Mouse (Mus musculus): ENCODE data around the gene Prodh2. TPM values are rescaled to one million over a fixed set of nuclear protein-coding genes. Genes with fewer than 3 reads are reported as not detected.

The Prodh2 gene
- polyA plus RNA-seq, 1 experiment from 2014 or later: not detected

DNA sequence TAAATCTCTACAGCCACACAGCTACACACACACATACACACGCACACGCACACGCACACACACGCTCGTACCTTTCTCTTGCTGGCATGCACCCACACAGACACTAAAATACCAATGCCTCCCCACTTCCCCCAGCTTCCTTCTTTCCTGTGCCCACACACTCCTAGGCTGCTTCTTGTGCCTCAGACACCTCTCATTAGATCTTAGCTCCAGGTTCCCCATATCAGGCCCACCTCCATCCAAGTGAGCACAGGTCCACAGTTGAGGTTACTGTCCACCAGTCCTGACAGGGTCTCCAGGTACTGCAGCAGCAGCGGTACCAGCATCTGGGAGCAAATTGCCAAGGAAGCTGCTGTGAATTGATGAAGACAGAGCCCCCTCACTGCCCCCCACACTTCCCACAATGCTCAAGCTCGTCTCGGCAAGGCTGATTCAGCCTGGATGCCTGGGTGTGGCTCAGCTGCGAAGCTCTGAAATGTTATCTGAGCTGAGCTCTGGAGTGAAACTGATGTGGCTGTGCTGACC is 37.9 kb downstream of the Prodh2 start:
- Histone ChIP-seq H3K4me2 (replicated peaks) (no peak overlapping the region), H3K27ac (no peak overlapping the region), H3K9me3 (no peaks in the 10 kb centered on the region), H3K36me3 (peaks cover 66% of the 10 kb centered on the region), H3K27me3 (no peaks in the 10 kb centered on the region), H3K9ac (peak overlapping the region; percentile 15; the same call in 1 of the 2 replicates), H3K4me3 (no peak overlapping the region), H3K4me1 (peaks cover 27% of the 10 kb centered on the region)
- WGBS: 82% methylated on average over 9 of the region's 9 CpGs
- no peak for ATAC-seq (ENCODE audit: low FRiP score, low read depth)

DNA sequence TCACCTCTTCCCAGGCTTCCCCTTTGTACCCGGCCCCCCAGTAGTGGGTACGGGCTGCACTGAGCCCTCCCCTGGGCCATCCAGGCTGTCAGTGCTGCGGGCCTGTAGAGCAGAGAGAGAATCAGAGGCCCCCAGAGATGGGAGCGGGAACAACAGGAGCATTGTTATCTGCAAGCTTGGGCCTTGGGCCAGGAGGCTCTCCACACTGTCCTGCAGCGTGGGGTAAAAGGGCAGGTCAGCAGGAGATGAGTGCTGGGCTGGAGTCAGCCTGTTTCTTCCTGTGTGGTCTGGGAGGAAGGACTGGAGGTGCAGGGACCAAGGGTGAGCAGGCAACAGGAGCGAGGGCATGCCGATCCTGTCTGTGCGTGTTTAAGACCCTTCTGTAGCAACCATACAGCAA is 39.5 kb downstream of the Prodh2 start:
- WGBS: 42% methylated on average over 8 of the region's 8 CpGs
- ATAC-seq (ENCODE audit: low FRiP score, low read depth): no peak
- no peaks in the 10 kb centered on the region for H3K9me3 ChIP-seq
- peak overlapping the region; percentile 2; the same call in 1 of the 2 replicates for H3K4me3 ChIP-seq
- peak overlapping the region; percentile 75; the same call in 1 of the 2 replicates for H3K9ac ChIP-seq
- peak overlapping the region; percentile 88; the same call in 1 of the 2 replicates for H3K4me2 ChIP-seq (replicated peaks)
- H3K27ac ChIP-seq: no peak overlapping the region
- H3K4me1 ChIP-seq: peaks cover 21% of the 10 kb centered on the region
- H3K36me3 ChIP-seq: peaks cover 52% of the 10 kb centered on the region
- no peaks in the 10 kb centered on the region for H3K27me3 ChIP-seq

DNA sequence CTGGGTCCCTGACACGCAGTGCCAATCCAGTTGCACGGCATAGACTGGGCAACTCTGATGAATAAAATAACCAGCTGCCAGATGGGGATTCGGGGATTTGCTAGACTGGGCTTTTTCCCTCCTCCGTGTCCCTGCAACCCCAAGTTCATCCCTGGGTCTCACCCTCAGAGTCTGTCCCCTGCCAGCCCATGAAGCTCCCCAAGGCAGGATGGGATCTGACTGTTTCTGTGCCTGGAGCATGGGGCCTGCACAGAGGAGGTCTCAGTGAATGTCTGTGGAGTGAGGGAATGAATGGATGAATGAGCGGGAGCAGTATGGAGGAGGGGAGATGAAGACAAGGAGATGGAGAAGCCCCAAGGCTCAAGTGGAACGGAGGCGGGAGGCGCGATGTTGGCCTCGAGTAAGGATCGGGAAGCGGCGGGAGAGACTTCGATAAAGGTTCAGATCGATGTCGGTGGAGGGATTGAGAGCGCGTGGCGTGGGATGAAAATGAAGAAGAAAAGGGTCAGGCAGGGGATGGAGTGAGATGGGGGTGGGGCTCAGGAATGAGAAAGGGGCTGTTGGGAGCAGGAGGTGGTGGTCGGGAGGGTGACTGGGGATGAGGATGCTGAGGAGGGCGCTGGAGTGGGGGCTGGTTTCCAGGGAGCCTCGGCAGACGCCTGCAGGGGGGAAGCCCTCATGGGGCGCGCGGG is 40.7 kb downstream of the Prodh2 start:
- H3K9me3 ChIP-seq: no peaks in the 10 kb centered on the region
- H3K4me1 ChIP-seq: peaks cover 21% of the 10 kb centered on the region
- no peak; the same call in 1 of the 2 replicates for ATAC-seq (ENCODE audit: low FRiP score, low read depth)
- H3K36me3 ChIP-seq: peaks cover 48% of the 10 kb centered on the region
- no peaks in the 10 kb centered on the region for H3K27me3 ChIP-seq
- peak overlapping the region; percentile 73 for H3K4me3 ChIP-seq
- peak overlapping the region; percentile 75 for H3K9ac ChIP-seq
- peak overlapping the region; percentile 88 for H3K4me2 ChIP-seq (replicated peaks)
- 7% methylated on average over 24 of the region's 26 CpGs for WGBS
- 0 out of 2 replicates have a peak overlapping the region, but pooled peaks have one; percentile 22 for H3K27ac ChIP-seq

DNA sequence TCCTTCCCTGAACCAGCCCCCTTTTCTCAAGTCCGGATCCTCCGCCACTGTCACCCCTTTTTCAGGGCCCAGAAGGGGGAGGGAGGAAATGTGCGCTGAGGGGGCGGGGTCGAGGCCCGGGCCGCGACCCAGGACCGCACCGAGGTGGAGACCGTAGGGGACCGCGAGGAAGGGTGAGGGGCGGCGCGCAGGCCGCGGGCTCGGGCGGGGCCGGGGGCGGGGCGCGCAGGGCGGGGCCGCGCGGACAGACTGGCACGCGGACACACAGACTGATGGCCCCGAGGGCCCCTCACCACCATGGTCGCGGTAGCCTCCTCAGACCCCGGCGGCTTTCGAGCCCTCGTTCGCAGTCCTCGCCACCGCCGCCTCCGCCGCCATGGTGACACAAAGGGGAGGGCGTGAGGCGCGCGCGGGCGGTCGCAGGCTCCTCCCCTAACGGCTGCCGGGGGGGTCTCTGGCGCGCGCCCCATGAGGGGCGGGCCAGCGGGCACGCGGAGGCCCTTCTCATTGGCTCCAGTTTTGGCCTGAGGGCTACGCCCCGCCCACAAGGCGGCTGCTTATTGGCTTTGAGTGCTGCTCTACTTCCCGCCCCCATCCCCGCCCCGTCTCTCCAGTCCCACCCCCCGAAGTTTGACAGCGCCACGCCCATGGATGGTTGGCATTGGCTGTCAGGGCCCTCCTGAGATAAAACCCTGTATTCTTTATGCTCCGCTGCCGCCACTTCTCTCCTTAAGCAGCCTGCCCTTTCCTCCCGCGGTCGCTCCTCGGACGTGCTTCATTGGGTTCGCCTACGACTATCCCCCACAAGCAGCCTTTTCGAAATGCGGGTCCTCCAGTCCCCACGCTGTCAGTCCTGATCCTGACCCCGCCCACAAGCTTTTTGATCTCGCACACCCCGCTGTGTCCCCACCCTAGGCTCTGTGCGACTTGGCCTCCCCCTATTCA is 41.5 kb downstream of the Prodh2 start, which contains the start of gene Arhgap33:
TSS of gene Arhgap33 (minus strand) at position 428 of the 945 bp plus-strand sequence.
- peaks cover 21% of the 10 kb centered on the region for H3K4me1 ChIP-seq
- no peaks in the 10 kb centered on the region for H3K9me3 ChIP-seq
- peak within 1 kb of the TSS; percentile 65; the same call in 1 of the 2 replicates for H3K27ac ChIP-seq
- peak within 1 kb of the TSS; percentile 75 for H3K9ac ChIP-seq
- peak; percentile 95 for ATAC-seq (ENCODE audit: low FRiP score, low read depth)
- peak within 1 kb of the TSS; percentile 88 for H3K4me2 ChIP-seq (replicated peaks)
- WGBS: under 1% methylated on average over 60 of the region's 84 CpGs
- peak within 1 kb of the TSS; percentile 73 for H3K4me3 ChIP-seq
- peaks cover 48% of the 10 kb centered on the region for H3K36me3 ChIP-seq
- no peaks in the 10 kb centered on the region for H3K27me3 ChIP-seq

DNA sequence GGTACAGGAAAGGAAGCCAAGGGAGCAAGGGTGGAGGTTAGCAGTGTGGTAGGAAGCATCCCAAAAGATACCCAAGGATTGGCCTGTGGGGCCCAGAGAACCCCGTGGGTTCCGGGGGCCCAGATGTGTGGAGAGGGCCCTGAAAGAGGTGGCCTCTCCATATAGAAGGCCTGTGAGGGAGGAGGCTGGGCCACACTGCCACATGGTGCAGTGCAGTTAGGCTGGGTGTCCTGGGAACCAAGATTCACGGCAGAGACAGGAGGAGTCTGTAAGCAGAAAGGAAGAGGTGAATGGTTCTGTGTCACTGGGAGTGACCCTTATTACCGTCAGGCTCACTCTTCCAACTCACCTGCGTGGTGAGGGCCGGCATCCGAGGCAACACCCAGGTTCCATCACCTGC is 47.1 kb downstream of the Prodh2 start:
- Histone ChIP-seq H3K27ac (no peak overlapping the region), H3K27me3 (no peaks in the 10 kb centered on the region), H3K9ac (no peak overlapping the region), H3K36me3 (peaks cover 52% of the 10 kb centered on the region), H3K4me2 (replicated peaks) (no peak overlapping the region), H3K4me1 (peaks cover 1% of the 10 kb centered on the region), H3K4me3 (no peak overlapping the region), H3K9me3 (no peaks in the 10 kb centered on the region)
- no peak for ATAC-seq (ENCODE audit: low FRiP score, low read depth)
- 88% methylated on average over 7 of the region's 7 CpGs for WGBS

DNA sequence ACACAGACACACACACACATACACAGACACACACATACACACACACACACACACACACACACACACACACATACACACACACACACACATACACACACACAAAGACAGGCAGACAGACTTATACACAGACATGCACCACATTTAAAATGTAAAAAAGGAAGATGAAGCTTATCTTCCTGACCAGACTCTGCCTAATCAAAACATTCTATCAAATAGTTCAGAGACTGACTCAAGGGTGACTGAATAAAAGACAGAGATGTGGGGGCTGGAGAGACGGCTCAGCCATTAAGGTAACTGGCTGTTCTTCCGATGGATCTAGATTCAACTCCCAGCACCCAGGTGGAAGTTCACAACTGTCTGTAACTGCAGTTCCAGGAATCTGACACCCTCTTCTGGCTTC is 50.9 kb downstream of the Prodh2 start:
- H3K27ac ChIP-seq: no peak overlapping the region
- no peaks in the 10 kb centered on the region for H3K27me3 ChIP-seq
- WGBS: 94% methylated on average over 2 of the region's 2 CpGs
- no peaks in the 10 kb centered on the region for H3K4me1 ChIP-seq
- H3K9ac ChIP-seq: no peak overlapping the region
- H3K4me3 ChIP-seq: no peak overlapping the region
- no peaks in the 10 kb centered on the region for H3K9me3 ChIP-seq
- no peak overlapping the region for H3K4me2 ChIP-seq (replicated peaks)
- peaks cover 75% of the 10 kb centered on the region for H3K36me3 ChIP-seq
- ATAC-seq (ENCODE audit: low FRiP score, low read depth): no peak

DNA sequence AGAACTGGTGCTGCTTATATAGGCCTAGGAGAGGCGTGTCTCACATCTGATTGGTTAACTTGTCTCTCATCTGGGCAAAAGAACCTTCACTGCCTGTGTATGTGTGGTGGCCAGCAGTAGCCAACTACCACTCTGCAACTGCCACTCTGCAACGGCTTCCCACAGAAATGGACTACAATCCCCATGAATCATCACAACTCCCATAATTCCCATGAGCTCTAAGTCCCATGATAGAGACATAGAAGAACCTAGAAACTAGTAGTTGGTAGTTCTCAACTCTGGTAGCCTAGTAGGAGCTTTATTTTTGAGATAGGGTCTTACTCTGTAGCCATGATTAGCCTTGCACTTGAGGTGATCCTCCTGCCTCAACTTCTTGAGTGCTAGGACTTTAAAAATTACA is 56.5 kb downstream of the Prodh2 start:
- Histone ChIP-seq H3K27ac (no peak overlapping the region), H3K9me3 (no peaks in the 10 kb centered on the region), H3K27me3 (no peaks in the 10 kb centered on the region), H3K9ac (no peak overlapping the region), H3K4me1 (peaks cover 23% of the 10 kb centered on the region), H3K4me2 (replicated peaks) (no peak overlapping the region), H3K4me3 (no peak overlapping the region), H3K36me3 (peaks cover 50% of the 10 kb centered on the region)
- 87% methylated on average over 2 of the region's 2 CpGs for WGBS
- ATAC-seq (ENCODE audit: low FRiP score, low read depth): no peak

DNA sequence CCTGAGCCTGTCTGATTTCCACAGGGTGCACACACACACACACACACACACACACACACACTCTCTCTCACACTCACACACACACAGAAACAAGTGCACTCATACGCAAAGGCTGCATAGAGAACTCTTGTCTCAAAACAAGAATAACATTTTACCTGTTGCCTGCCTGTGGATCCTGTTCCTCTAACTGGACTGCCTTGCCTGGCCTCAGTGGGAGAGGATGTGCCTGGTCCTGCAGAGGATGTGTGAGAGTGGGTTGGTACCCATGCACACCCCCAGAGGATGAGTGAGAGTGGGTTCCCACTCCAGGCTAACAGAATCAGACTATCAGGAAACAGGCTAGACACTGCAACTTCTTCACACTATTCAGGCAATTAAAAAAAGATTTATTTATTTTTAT is 57.2 kb downstream of the Prodh2 start:
- Histone ChIP-seq H3K4me3 (0 out of 2 replicates have a peak overlapping the region, but pooled peaks have one; percentile 68), H3K27ac (no peak overlapping the region), H3K9me3 (no peaks in the 10 kb centered on the region), H3K36me3 (peaks cover 52% of the 10 kb centered on the region), H3K9ac (no peak overlapping the region), H3K27me3 (no peaks in the 10 kb centered on the region), H3K4me2 (replicated peaks) (0 out of 2 replicates have a peak overlapping the region, but pooled peaks have one; percentile 94), H3K4me1 (peaks cover 23% of the 10 kb centered on the region)
- WGBS: 100% methylated on average over 1 of the region's 1 CpGs
- ATAC-seq (ENCODE audit: low FRiP score, low read depth): no peak

DNA sequence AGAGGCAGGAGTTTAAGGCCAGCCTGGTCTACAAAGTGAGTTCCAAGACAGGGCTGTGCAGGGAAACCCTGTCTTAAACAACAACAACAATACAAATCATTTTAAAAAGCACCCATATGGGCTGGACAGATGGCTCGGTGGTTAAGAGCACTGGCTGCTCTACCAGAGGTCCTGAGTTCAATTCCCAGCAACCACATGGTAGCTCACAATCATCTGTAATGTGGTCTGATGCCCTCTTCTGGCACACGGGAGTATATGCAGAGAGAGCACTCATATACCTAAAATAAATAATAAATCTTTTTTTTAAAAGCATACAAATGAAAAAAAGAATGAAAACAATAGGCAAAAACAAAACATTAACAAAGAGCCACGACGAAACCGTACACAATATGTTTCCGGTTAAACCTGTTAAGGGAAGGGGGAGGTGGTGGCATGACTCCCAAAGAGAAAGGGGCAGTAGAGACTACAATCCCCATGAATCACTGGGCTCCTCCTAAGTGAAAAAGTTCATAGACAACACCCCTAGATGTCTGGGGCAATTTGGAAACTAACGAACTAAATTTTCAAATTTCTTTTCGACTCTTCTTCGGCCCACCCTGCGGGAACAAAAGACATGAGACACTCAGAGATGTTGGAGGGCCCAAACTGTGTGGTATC is 58.2 kb downstream of the Prodh2 start:
- WGBS: 3% methylated on average over 10 of the region's 10 CpGs
- no peaks in the 10 kb centered on the region for H3K27me3 ChIP-seq
- H3K36me3 ChIP-seq: peaks cover 52% of the 10 kb centered on the region
- no peaks in the 10 kb centered on the region for H3K9me3 ChIP-seq
- ATAC-seq (ENCODE audit: low FRiP score, low read depth): peak; percentile 65
- peak overlapping the region; percentile 75 for H3K9ac ChIP-seq
- H3K4me2 ChIP-seq (replicated peaks): peak overlapping the region; percentile 94
- H3K4me1 ChIP-seq: peaks cover 23% of the 10 kb centered on the region
- peak overlapping the region; percentile 68 for H3K4me3 ChIP-seq
- H3K27ac ChIP-seq: peak overlapping the region; percentile 95

DNA sequence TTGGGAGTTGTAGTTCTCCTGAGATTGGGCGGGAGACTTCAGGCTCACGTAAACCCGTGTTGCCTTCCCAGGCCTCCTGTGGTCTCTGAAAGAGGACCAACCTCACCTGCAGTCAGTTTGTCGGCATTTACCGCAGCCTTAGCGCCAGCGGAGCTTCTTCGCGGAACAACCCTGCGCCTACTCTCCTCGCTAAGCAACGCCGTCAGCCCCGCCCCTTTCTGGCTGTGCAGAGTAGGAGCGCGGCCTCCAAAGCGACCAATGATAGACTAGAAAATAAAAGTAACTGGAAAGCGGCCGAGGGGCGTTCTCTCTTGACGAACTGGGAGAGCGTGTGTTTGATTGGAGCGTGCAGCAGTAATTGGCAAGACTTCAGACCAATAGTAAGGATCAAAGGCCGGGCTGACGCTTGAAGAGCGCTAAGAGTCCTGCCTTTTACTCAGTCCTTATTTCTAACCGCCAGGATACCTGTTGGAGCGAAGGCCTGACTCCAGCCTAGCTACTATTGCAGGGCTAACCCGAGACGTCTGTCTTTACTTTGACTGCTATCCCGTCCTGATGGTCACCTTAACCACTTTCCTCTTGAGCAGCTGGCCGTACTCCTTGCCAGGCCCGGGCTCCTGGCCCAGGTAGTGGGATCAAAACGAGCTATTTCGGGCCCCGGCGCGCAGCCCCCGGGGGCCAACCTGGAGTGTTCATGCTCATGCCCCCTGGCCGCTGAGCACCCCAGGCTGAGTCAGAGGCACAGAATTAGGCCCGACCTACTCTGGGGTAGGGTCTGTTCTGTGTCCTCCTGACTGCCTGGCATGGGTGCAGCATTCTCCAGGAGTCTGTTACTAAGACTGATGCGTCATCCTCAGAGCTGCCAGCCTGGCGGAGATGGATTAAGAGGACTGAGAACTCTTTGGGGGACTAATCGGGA is 58.9 kb downstream of the Prodh2 start, which contains the start of the genes Hspb6 and Proser3:
TSS of gene Hspb6 (plus strand) at position 77 of the 919 bp plus-strand sequence.
TSS of gene Proser3 (minus strand) at position 198 of the 919 bp plus-strand sequence.
- under 1% methylated on average over 44 of the region's 44 CpGs for WGBS
- Histone ChIP-seq H3K9me3 (no peaks in the 10 kb centered on the region), H3K4me3 (peak within 1 kb of the TSS; percentile 68), H3K27me3 (no peaks in the 10 kb centered on the region), H3K27ac (peak within 1 kb of the TSS; percentile 95), H3K4me2 (replicated peaks) (peak within 1 kb of the TSS; percentile 94), H3K9ac (peak within 1 kb of the TSS; percentile 77), H3K36me3 (peaks cover 56% of the 10 kb centered on the region), H3K4me1 (peaks cover 23% of the 10 kb centered on the region)
- peak; percentile 95 for ATAC-seq (ENCODE audit: low FRiP score, low read depth)
